Mouse (Mus musculus): ENCODE data around the gene Dolk. TPM values are rescaled to one million over a fixed set of nuclear protein-coding genes. Genes with fewer than 3 reads are reported as not detected.

Dolk gene
- polyA plus RNA-seq, 1 experiment from 2014 or later = 31.9 TPM

Other genes starting within 250 kb of the Dolk start
- gene Wdr34, start 237.5 kb downstream of the Dolk start, polyA plus RNA-seq (2015; fragmentation: Nextera tagmentation; extraction: Ambion mirVana) = 34.0 and 34.5 TPM in 2 replicates
- gene Set, start 229.0 kb downstream of the Dolk start, polyA plus RNA-seq (2015; fragmentation: Nextera tagmentation; extraction: Ambion mirVana) = 449 and 465 TPM in 2 replicates
- gene Pkn3, start 208.7 kb downstream of the Dolk start, polyA plus RNA-seq (2015; fragmentation: Nextera tagmentation; extraction: Ambion mirVana) = 13.2 and 14.7 TPM in 2 replicates
- 31.4 and 32.5 TPM in 2 replicates for gene Zdhhc12, start 192.7 kb downstream of the Dolk start, polyA plus RNA-seq (2015; fragmentation: Nextera tagmentation; extraction: Ambion mirVana)
- gene Zer1, start 161.7 kb downstream of the Dolk start, polyA plus RNA-seq (2015; fragmentation: Nextera tagmentation; extraction: Ambion mirVana) = 6.5 and 8.1 TPM in 2 replicates
- 8.3 and 9.5 TPM in 2 replicates for gene Tbc1d13, start 152.6 kb downstream of the Dolk start, polyA plus RNA-seq (2015; fragmentation: Nextera tagmentation; extraction: Ambion mirVana)
- gene Endog, start 114.8 kb downstream of the Dolk start, polyA plus RNA-seq (2015; fragmentation: Nextera tagmentation; extraction: Ambion mirVana) = 16.2 and 16.7 TPM in 2 replicates
- gene Spout1, start 107.9 kb downstream of the Dolk start, polyA plus RNA-seq (2015; fragmentation: Nextera tagmentation; extraction: Ambion mirVana) = 70.9 and 71.8 TPM in 2 replicates
- gene Kyat1, start 80.5 kb downstream of the Dolk start, polyA plus RNA-seq (2015; fragmentation: Nextera tagmentation; extraction: Ambion mirVana) = 10.6 and 11.3 TPM in 2 replicates
- gene Lrrc8a, start 48.6 kb downstream of the Dolk start, polyA plus RNA-seq (2015; fragmentation: Nextera tagmentation; extraction: Ambion mirVana) = 39.1 and 40.9 TPM in 2 replicates
- 0.10 and 0.25 TPM in 2 replicates for gene Gm28035, start 45.8 kb downstream of the Dolk start, polyA plus RNA-seq (2015; fragmentation: Nextera tagmentation; extraction: Ambion mirVana)
- gene Phyhd1, start 20.1 kb downstream of the Dolk start, polyA plus RNA-seq (2015; fragmentation: Nextera tagmentation; extraction: Ambion mirVana) = 7.1 and 7.3 TPM in 2 replicates
- not detected in 2 replicates for gene Gm28038, start 5.3 kb downstream of the Dolk start, polyA plus RNA-seq (2015; fragmentation: Nextera tagmentation; extraction: Ambion mirVana)
- 28.2 and 30.4 TPM in 2 replicates for gene Nup188, start 63 bp upstream of the Dolk start, polyA plus RNA-seq (2015; fragmentation: Nextera tagmentation; extraction: Ambion mirVana)
- gene Sh3glb2, start 73.0 kb upstream of the Dolk start, polyA plus RNA-seq (2015; fragmentation: Nextera tagmentation; extraction: Ambion mirVana) = 74.3 and 80.3 TPM in 2 replicates
- 21.2 and 24.2 TPM in 2 replicates for gene Miga2, start 77.9 kb upstream of the Dolk start, polyA plus RNA-seq (2015; fragmentation: Nextera tagmentation; extraction: Ambion mirVana)
- gene Dolpp1, start 105.9 kb upstream of the Dolk start, polyA plus RNA-seq (2015; fragmentation: Nextera tagmentation; extraction: Ambion mirVana) = 37.7 and 46.9 TPM in 2 replicates
- 32.0 and 34.1 TPM in 2 replicates for gene Crat, start 129.5 kb upstream of the Dolk start, polyA plus RNA-seq (2015; fragmentation: Nextera tagmentation; extraction: Ambion mirVana)
- gene Ptpa, start 129.7 kb upstream of the Dolk start, polyA plus RNA-seq (2015; fragmentation: Nextera tagmentation; extraction: Ambion mirVana) = 164 and 165 TPM in 2 replicates
- gene Ier5l, start 187.9 kb upstream of the Dolk start, polyA plus RNA-seq (2015; fragmentation: Nextera tagmentation; extraction: Ambion mirVana) = 2.0 and 2.8 TPM in 2 replicates